Mouse (Mus musculus) cerebellum, postnatal 10 days (tissue): Measurements from ENCODE around the gene Cib1.

Experiments
- DNase-seq, 2 experiments: peaks; one replicate each; pipeline ENCODE4 v3.0.0; 2021; ENCODE audit warnings: mixed read lengths in 2 of 2

Gene Cib1

GRCm38 (mm10) chr7:80200588-80200945 lies 32.0 kb downstream of the Cib1 start:
- DNase-seq: no peak

- DNase-seq: no peak
These were observed 32.6 kb downstream of the Cib1 start for GRCm38 (mm10) chr7:80199851-80200587.

- DNase-seq: no peak
These were observed 33.3 kb downstream of the Cib1 start for GRCm38 (mm10) chr7:80199286-80199685.

- peak; percentile 47 to 64 for DNase-seq
These were observed 33.8 kb downstream of the Cib1 start for GRCm38 (mm10) chr7:80198863-80199262.

GRCm38 (mm10) chr7:80197941-80198778 lies 34.5 kb downstream of the Cib1 start:
- DNase-seq: peak; percentile 84 to 90

- peak; percentile 66 to 67 for DNase-seq
These were observed 35.2 kb downstream of the Cib1 start for GRCm38 (mm10) chr7:80197371-80197770.

GRCm38 (mm10) chr7:80195576-80196263 lies 36.9 kb downstream of the Cib1 start:
- DNase-seq: peak in 1 of 2 experiments; percentile 51

- no peak for DNase-seq
These were observed 37.5 kb downstream of the Cib1 start for GRCm38 (mm10) chr7:80195146-80195545.

GRCm38 (mm10) chr7:80193941-80194739 lies 38.5 kb downstream of the Cib1 start:
- peak in 1 of 2 experiments; percentile 50 for DNase-seq

- peak; percentile 95 to 96 for DNase-seq
These were observed 40.2 kb downstream of the Cib1 start for GRCm38 (mm10) chr7:80192226-80193061.

- DNase-seq: no peak
These were observed 41.2 kb downstream of the Cib1 start for GRCm38 (mm10) chr7:80191455-80191854.

- DNase-seq: peak; percentile 44 to 45
These were observed 43.3 kb downstream of the Cib1 start for GRCm38 (mm10) chr7:80189147-80189933.

- no peak for DNase-seq
These were observed 44.0 kb downstream of the Cib1 start for GRCm38 (mm10) chr7:80188579-80189125.

- DNase-seq: no peak
These were observed 45.1 kb downstream of the Cib1 start for GRCm38 (mm10) chr7:80187501-80187900.

GRCm38 (mm10) chr7:80186531-80187296 lies 45.9 kb downstream of the Cib1 start, which contains the start of gene Sema4b:
TSS of gene Sema4b (plus strand) at chr7:80186841.
- DNase-seq: peak; percentile 91 to 93

GRCm38 (mm10) chr7:80186021-80186420 lies 46.6 kb downstream of the Cib1 start:
- peak in 1 of 2 experiments; percentile 40 for DNase-seq

GRCm38 (mm10) chr7:80184968-80185367 lies 47.6 kb downstream of the Cib1 start:
- DNase-seq: no peak

GRCm38 (mm10) chr7:80184551-80184950 lies 48.1 kb downstream of the Cib1 start:
- no peak for DNase-seq

- DNase-seq: no peak
These were observed 48.6 kb downstream of the Cib1 start for GRCm38 (mm10) chr7:80183969-80184368.
